Mouse (Mus musculus) mouse trophoblast stem cell (cell line): ENCODE measurements around the gene Pla2g1b.
"Not testable (repeated sequence)": the region's sequence is repeated elsewhere in the genome, so short reads cannot be mapped to it uniquely, and the experiment has no call there.

ENCODE experiments used
- in situ Hi-C, 2 experiments: fragments of 300-500 bp; cut with MseI, MboI; formaldehyde crosslinking; loops; 2 replicates in 1 of 2; 3 replicates in 1 of 2; pipeline ENCODE4 v1.15.1; 2025

Gene Pla2g1b

DNA sequence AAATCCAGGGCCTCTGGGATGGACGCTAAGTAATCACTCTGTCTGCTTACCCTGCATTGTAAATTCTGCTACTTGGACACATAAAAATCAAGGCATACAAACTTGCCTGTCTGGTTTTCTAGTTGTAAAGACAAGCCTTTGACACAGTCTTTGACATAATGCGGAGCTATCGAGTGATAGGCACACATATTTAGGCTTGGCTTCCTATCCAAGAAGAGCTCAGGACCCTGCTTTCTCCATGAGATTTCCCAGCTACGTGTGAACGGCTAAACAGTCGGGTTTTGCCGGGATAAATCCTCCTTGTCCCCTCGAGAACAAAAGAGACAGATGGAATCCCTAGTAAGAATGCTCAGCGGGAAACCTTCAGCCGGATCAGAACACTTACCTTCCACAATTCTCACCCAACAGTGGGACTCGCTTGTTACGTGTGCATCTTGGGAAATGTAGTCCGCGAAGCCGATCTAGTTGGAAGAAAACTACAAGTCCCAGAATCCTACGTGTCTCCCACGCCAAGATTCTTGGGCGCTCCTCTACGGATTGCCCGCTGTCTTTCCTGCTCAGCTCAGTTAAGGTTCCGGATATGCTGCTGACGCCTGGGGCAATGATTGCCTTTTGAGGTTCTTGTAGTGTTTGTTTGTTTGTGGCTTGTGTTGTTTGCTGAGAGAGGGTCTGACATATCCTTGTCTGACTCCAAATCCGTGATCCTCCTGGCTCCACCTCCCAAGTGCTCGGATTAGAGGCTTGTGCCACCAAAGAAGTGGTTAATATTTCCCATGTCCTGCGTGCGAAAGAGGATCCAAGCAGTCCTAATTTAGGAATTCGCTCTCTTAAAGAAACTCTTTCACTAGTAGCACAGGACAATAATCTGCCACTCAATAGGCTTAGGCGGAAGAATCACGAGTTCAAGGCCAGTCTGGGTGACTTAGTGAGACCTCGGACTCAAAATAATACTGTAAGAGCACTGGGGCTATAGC, 18.2 kb downstream of the Pla2g1b start, which contains the start of gene Sirt4:
Gene Sirt4, minus strand, starts transcription at position 779 of the 974 bp plus-strand sequence.
- in situ Hi-C loops, result no loop called here

DNA sequence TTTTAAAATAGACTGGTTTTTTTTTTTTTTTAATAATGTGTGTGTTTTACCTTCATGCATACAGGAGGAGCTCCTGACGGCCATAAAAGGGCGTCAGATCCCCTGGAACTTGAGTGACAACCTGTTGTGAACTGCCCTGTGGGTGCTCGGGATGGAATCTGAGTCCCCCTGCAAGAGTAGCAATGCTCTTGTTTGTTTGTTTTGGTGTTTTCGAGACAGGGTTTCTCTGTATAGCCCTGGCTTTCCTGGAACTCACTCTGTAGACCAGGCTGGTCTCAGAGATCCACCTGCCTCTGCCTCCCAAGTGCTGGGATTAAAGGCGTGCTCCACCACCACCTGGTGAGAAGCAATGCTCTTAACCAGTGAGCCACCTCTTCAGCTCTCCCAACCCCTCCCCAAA, 18.9 kb downstream of the Pla2g1b start:
- in situ Hi-C loops, result no loop called here

DNA sequence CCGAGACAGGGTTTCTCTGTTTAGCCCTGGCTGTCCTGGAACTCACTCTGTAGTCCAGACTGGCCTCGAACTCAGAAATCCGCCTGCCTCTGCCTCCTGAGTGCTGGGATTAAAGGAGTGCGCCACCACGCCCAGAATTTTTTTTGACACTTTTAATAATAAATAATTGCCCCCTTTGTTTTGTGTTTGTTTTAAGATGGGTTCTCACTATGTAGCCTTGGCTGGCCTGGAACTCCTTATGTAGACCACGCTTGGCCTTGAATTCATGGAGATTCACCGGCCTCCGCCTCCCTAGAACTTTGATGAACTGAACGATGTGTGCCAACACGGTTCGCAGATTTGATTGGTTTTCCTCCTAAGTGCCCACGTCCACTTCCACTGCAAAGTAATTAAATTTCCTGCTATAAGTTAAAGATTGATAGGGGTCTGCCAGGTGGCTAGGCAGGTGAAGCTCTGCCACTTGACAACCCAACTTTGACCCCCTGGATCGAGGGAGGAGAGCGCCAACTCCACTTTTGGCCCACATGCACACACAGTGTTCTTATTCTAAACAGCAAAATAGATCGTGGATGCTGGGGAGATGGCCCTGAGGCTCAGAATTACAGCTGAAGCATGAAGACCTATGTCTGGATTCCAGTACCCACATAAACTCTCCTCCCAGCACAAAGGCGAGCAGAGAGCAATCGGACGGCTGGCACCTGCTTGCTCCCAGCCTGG, 19.6 kb downstream of the Pla2g1b start:
- in situ Hi-C loops, result no loop called here

DNA sequence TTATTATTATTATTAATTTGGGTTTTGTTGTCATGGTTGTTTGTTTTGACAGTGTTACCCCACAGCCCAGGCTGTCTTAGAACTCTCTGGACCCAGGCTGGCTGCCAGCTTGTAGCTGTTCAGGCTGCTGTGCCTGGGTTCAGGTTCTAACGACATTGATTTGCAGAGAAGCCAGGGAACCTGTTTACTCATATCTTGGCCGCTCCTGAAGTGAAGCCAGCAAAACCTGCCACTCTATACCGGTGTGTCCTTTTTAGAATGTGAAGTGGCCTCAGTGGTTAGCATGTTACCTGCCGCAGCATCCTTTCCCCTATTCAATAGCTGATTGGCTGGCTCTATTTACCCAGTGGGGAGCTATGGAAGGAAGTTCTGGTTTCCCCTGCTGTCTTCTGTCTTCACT, 20.7 kb downstream of the Pla2g1b start:
- in situ Hi-C loops, result no loop called here

DNA sequence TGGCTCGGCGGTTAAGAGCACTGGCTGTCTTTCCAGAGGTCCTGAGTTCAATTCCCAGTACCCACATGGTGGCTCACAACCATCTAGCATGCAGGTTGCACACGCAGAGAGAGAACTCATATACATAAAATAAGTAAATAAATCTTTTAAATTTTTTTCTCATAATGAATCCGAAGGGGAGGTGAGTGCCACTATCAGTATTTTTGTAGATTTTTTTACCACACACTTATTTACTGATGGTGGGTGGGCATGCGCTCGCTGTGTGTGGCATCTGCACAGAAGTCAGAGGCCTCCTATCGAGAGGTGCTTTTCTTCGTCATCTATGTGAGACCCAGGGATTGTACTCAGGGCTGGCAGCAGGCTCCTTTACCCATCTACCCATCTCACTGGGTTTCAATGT, 21.3 kb downstream of the Pla2g1b start:
- in situ Hi-C loops, result no loop called here

DNA sequence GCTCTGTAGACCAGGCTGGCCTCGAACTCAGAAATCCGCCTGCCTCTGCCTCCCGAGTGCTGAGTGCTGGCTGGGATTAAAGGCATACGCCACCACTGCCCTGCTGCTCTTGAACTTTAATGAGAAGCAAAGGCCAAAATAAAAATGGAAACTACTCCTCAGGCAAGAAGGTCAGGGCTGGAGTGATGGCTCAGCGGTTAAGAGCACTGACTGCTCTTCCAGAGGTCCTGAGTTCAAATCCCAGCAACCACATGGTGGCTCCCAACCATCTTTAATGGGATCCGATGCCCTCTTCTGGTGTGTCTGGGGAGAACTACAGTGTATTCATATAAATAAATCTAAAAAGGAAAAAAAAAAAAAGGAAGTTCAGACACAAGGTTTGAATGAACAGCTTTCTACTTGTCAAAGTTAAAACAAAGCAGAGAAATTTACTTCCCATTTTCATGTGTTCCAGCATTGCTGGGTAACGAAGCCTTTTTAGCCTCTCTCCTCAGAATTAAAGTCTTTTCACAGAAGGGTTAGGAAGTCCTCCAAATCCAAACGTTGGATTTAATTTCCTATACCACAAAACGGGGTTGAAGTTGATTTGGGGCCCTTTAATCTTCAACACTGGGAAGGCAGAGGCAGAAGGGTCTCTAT, 22.0 kb downstream of the Pla2g1b start:
- in situ Hi-C loops, result no loop called here

DNA sequence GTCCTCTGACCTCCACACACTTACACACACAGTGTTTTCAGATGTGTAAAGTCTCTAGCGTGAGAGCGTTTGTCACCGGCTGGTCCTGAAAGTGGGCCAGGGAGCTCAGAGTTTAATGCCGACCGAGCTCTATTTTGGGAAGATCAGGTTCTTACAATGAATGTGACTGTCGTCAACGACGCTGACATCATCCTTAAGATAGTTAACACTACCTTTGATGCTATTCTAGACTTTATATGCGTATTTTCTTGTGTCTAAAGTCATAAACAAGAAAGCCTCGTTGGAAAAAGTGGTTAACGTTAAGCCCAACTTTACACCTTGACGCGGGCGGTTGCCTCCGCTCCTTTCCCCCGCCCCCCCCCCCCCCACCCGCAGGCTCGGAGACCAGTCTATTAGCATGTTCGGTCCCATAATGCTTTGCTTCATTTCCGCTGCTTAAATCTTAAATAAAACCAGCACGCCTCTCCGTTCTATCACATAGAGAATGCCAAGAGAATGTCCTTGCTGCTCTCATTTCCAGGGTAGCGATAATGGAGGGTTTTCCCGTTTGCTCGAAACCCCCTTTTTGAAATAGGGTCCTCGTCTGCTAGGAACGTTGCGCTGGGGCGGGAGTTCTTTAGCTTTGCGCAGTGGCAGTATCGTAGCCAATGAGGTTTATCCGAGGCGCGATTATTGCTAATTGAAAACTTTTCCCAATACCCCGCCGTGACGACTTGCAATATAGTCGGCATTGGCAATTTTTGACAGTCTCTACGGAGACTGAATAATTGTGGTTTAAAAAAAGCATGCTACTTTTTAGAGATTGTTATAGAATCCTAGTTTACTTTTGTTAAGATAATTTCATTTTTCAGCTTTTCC, 23.0 kb downstream of the Pla2g1b start:
- in situ Hi-C loops, result no loop called here

DNA sequence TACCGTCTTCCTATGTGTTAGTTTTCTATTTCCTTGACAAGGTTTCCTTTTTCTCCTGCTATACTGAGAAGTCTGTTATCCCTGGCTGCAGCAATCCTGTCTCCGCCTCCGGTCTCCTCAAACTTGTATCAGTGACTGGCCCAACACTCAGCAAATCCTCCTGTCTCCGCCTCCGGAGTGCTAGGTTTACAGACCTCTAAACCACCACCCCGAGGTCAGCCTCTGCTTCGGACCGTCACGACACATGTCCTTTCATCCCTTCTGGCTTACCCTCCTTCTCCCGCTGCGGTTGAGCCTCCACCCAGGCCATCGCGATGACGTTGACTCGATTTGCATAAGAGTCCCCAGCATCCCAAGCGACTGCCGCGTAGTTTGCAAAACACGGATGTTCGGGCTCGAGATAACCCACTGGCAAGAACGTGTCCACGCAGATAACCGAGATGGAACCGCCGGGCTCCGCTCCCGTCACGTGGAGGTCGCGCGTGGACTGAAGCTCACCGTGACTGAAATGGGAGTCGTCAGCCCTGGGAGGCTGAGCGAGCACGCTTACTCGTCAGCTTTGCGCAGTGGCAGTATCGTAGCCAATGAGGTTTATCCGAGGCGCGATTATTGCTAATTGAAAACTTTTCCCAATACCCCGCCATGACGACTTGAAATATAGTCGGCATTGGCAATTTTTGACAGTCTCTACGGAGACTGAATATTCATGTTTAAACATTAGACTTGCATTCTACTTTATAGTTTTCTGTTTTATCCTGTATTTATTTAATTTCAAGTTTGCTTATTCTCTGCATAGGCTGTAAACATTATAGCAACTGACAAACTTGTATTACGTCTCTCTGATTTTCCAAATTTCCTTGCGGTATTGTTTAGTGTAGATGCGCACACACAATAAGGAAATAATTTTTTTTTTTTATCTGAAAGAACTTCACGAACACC, 23.9 kb downstream of the Pla2g1b start:
- in situ Hi-C loops, result no loop called here

DNA sequence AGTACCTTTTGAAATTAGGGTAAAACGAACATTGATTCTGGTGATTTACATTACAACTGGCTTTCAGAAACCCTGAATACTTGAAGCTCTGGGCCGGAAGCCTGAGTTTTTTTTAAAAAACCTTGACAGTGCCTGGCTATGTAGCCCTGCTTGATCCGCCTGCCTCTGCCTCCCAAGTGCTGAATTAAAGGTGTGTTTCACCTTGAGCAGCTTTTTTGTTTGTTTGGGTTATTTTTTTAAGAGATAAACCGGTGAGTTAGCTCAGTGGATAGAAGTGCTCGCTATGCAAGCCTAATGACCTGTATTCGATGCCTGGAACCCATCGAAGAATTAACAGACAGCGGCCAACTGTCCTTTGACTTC, 24.6 kb downstream of the Pla2g1b start:
- in situ Hi-C loops, result no loop called here

DNA sequence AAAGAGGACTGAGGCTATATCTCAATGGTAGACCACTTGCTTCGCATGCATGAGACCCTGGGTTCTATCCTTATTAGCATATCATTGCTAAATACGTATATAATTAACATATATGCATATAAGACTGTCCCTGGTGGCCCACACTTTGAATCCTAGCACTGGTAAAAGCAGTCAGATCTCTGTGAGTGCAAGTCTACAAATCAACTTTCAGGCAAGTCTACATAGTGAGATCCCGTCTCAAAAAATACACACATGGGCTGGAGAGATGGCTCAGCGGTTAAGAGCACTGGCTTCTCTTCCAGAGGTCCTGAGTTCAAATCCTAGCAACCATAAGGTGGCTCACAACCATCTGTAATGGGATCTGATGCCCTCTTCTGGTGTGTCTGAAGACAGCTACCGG, 25.0 kb downstream of the Pla2g1b start:
- in situ Hi-C loops, result no loop called here

DNA sequence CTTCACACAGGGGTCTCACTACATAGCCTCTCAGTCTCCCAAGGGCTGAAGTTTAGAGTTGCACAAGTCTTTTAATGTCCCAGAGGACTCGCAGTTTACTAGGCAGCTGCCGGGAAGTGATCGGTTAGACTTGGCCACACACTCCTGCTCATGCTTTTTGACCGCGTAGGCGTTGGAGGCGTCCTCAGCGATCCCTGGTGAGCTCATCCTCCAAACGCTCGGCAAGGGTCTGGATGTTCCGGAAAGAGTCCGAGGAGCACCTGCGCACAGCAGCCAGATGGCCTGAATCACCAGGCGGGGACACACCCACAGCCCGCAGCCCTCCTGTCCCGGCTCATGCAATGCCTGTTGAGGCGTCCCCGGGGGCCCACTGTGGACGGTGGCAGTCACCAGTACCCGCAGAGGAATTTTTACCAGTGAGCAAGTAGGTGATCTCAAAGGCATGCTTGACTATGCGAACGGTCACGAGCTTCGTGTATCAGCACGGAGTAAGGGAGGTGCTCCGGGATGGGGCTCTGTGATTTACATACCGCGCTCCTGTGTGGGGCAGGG, 25.8 kb downstream of the Pla2g1b start:
- in situ Hi-C loops, result no loop called here

DNA sequence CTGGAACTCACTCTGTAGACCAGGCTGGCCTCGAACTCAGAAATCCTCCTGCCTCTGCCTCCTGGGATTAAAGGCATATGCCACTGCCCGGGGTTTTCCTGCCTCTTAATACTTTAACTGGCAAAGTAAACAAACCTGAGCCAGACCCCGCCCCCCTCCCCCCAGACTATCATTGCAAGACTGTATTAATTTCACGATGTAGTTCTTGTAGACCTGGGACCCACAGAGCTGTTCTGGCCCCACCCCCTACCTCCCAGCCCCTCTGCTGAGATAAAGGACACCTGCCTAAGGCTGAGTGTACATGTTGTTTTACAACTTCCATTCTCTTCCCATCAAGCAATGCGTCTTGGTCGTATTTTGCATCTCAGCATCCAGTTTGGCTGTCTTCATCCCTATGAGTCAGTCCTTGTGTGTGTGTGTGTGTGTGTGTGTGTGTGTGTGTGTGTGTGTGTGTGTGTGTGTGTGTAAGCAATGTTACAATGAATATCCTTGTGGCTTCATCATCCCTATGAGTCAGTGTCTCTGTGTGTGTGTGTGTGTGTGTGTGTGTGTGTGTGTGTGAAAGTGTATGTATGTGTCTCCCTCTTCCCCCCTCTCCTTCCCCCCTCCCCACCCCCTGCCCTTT, 26.8 kb downstream of the Pla2g1b start:
- in situ Hi-C loops, result no loop called here

DNA sequence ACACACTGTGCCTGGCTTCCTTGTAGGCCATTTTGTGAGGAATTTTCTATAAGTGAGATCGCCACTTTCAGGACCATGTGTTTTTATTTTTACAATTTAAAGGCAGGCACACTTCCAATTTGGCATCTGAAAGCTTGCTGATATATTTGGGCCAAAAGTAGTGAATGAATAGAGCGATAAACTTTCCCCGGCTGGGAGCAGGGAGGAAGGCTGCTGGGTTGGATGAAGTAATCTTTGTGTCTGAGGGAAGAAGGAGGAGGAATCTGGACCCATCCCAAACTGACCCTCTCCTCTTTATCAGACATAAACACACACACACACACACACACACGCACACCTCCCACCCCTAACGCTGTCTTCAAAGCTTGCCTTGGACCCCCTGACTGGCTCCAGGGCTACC, 27.4 kb downstream of the Pla2g1b start:
- in situ Hi-C loops, result no loop called here

DNA sequence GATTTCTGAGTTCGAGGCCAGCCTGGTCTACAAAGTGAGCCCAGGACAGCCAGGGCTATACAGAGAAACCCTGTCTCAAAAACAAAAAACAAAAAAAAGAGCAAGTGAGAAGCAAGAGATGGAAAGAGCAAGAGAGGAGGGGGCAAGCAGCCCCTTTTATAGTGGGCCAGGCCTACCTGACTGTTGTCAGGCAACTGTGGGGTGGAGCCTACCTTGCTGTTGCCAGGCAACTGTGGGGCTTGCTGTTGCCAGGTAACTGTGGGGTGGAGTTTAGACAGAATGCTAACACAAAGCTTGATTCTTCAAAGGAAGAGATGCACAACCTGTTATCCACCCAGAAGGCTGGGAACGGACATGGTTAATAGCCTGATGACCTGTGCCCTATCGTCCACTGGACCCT, 29.6 kb downstream of the Pla2g1b start:
- in situ Hi-C loops, result not testable (repeated sequence)

DNA sequence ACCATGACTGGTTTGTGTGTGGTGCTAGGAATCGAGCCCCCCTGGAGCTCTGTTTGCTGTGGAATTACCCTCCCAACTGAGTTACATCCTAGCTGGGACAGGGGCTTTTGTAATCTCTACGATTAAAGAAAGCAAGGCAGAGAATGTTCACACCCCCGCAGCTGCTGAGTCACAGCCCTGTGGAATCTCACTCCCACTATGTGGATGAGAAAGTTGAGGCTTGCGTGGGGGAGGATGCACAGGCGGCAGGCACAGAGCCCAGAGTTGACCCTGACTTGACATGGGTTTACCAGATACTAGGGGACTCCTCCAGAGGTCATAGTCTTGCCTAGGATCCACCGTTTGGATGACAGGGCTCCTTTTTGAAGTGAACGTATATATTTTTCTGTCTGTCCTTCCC, 31.0 kb downstream of the Pla2g1b start:
- in situ Hi-C loops, result no loop called here

DNA sequence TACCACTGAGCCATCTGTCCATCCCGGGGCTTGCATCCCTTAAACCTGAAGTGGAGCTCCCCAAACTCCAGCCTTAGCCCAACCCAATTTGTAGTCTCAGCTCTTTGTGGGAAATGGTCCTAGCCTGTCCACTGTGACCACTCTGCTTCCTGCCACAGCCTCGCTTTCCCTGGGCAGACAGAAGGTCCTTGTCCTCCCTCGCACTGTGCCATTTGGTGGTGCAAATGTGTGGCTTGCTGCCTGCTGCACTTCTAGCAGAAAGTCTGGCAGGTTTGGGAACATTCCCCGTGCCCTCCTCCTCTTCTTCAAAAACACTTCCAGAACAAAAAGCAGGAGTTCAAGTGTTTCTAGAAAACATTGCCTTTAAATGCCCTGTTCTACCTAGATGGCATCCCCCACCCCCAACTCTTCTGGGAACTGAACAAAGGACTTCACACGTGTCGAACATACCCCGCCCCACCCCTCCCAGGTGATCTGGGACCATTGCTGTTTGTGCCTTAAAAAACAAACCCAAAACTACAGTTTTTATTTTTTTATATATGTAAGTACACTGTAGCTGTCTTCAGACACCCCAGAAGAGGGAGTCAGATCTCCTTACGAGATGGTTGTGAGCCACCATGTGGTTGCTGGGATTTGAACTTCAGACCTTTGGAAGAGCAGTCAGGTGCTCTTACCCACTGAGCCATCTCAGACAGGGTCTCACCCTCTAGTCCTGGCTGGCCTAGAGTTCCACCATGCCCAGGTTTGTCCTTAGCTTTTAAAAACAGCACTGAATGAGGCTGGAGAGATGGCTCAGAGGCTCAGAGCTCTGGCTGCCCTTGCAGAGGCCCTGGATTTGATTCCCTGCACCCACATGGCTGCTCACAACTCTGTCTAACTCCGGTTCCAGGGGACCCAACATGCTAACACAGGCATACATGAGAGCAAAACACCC, 32.5 kb downstream of the Pla2g1b start:
- in situ Hi-C loops, result no loop called here

DNA sequence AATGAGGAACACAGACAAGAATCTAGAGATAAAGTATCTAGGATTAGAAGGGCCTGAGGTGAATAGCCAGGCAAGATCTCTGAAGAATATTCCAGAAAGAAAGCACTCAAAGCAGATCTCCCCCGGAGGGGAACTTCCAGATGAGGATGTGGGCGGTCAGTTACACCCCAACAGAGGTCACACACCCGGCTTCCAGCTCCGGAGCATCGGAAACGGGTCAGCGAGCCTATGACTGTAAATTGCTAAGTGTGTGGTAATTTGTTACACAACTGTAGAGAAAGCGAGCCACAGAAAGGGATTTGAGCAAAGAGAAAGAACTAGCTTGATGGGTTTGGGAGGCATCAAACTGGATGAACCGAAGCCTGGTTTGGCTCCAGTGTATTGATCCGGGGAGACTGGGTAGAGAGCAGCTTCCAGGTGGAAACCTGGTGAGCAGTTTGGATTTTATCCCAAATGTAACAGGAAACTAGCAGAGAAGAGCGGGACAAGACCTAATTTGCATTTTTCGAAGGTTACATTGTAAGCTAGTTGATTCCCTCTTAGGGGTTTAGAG, 34.4 kb downstream of the Pla2g1b start:
- in situ Hi-C loops, result no loop called here

DNA sequence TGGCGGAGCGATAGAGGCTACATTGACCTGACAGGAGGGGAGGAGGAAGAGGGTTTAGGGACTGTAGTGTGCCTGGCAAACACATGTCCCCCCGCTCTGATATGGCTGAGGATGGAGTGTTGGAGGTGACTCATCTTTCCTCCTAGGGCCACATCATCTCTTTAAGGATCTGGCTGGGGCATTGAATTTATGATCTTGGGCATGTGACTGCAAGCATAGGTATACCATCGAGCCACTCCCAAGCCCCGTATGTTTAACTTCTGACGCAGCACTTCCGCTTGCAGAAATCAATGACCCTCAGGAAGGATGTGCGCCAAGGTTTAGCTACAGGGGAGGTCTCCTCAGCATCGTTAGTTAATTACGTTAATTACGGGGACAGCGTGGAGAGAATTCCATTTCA, 37.0 kb downstream of the Pla2g1b start:
- in situ Hi-C loops, result no loop called here
